Mouse (Mus musculus) ES-Bruce4 (cell line): ENCODE results near the gene Nr2c2. TPM values are rescaled to one million over a fixed set of nuclear protein-coding genes. Genes with fewer than 3 reads are reported as not detected.

Source experiments
- H3K27ac ChIP-seq: 2 replicates; pipeline ENCODE4 v1.5.1; 2012; ENCODE audit warnings: low read length, inconsistent platforms; ENCODE audit not compliant: insufficient read depth
- H3K27me3 ChIP-seq: 2 replicates; pipeline ENCODE4 v1.6.1; 2012; ENCODE audit warnings: mild to moderate bottlenecking, low read length, inconsistent platforms; ENCODE audit not compliant: control insufficient read depth, poor library complexity, insufficient read depth, severe bottlenecking
- H3K36me3 ChIP-seq: 2 replicates; pipeline ENCODE4 v1.6.1; 2012; ENCODE audit warnings: inconsistent platforms, mild to moderate bottlenecking, low read length, moderate library complexity; ENCODE audit not compliant: control insufficient read depth, poor library complexity, insufficient read depth, severe bottlenecking
- H3K4me1 ChIP-seq: one replicate; pipeline ENCODE4 v1.8.1; 2011; ENCODE audit warnings: low read length; ENCODE audit not compliant: control insufficient read depth, insufficient read depth
- H3K4me3 ChIP-seq: 2 replicates; pipeline ENCODE4 v1.5.1; 2011; ENCODE audit warnings: low read depth, mild to moderate bottlenecking, low read length
- H3K9ac ChIP-seq: 2 replicates; pipeline ENCODE4 v1.6.1; 2012; ENCODE audit warnings: low read depth, mild to moderate bottlenecking, inconsistent platforms; ENCODE audit not compliant: poor library complexity, severe bottlenecking
- H3K9me3 ChIP-seq: replicated peaks from 2 replicates; pipeline ENCODE4 v1.6.1; 2012; ENCODE audit warnings: mild to moderate bottlenecking, low read length, inconsistent platforms; ENCODE audit not compliant: control insufficient read depth, poor library complexity, insufficient read depth, severe bottlenecking
- CTCF ChIP-seq: IDR thresholded peaks from one replicate; pipeline ENCODE4 v1.8.1; 2011; ENCODE audit warnings: low read depth, low read length
- EP300 ChIP-seq: IDR thresholded peaks from 2 replicates; pipeline ENCODE4 v1.6.1; 2011; ENCODE audit warnings: low read depth, low read length; ENCODE audit not compliant: insufficient read depth
- POLR2A ChIP-seq: IDR thresholded peaks from one replicate; pipeline ENCODE4 v1.8.1; 2011; ENCODE audit warnings: low read length; ENCODE audit not compliant: insufficient read depth
- polyA plus RNA-seq: library from polyadenylated mRNA; stranded (reverse); fragments of >200 nt; gene quantifications from 2 replicates; pipeline ENCODE4 v1.2.4, GENCODE M21; 2011; ENCODE audit warnings: low read depth; ENCODE audit not compliant: missing spikeins, insufficient read depth, insufficient read length

Nr2c2 gene
- polyA plus RNA-seq, 1 experiment: 31.7 TPM

DNA sequence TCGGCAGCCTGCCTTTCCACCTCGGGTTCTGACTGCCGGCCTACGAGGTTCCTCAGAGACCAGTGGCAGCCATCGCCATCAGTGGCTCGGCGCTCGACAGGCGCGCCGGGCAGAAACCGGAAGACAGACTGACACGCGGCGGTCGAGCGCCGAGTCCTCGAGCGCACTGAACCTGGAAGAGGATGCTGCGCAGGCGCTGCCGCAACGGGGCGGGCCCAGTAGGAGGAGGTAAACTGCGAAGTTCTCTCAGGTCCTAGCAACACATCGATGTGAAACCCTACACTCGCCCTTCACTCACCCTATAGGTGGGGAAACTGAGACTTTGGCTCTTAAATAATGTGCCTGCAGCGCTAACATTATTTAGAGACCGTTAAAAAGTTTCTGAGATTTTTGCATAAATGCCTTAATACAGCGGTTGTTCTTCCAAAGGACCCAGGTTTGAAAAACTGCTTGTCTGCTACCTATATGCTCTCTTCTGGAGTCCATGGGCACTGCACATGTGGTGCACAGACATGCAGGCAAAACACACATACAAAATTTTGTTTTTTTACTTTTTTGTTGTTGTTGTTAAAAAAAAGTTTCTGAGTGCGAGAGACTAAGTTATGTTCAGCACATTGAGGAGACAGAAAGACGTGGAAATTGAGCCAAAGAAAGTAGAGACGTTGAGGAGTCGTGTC is 123.7 kb downstream of the Nr2c2 start, which contains the start of gene Rbsn:
Gene Rbsn, minus strand, starts transcription at position 153 of the 677 bp plus-strand sequence.
- Histone ChIP-seq H3K9ac (peak within 1 kb of the TSS; percentile 87), H3K27me3 (no peaks in the 10 kb centered on the region), H3K9me3 (no peaks in the 10 kb centered on the region), H3K4me1 (no peaks in the 10 kb centered on the region), H3K4me3 (peak within 1 kb of the TSS; percentile 99), H3K27ac (no peak within 1 kb of the TSS), H3K36me3 (no peaks in the 10 kb centered on the region)
- TF ChIP-seq POLR2A: peak; percentile 13
- TF ChIP-seq EP300: no peak
- TF ChIP-seq CTCF: no peak

DNA sequence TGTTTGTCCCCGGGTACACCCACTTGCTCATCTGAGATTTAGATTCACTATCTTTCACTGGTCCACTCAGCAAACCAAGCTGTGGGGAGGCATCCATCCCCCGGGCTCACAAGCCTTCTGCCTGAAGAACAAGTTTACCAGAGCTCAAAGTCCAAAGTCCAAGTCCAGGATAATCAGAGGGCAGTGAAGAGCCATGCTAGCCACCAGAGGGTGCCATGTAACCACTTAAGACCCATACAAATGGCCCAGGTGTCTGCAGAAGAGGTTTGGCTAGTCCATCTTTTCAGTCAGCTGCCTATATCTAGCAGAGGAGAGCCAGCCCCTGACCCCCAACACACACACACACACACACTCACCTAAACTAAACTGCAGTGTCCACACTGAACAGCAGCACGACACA is 128.3 kb downstream of the Nr2c2 start:
- H3K9ac ChIP-seq: no peak overlapping the region
- no peaks in the 10 kb centered on the region for H3K9me3 ChIP-seq
- peak; percentile 64 for TF ChIP-seq CTCF
- no peak for TF ChIP-seq EP300
- no peaks in the 10 kb centered on the region for H3K4me1 ChIP-seq
- H3K36me3 ChIP-seq: no peaks in the 10 kb centered on the region
- no peaks in the 10 kb centered on the region for H3K27me3 ChIP-seq
- no peak overlapping the region for H3K4me3 ChIP-seq
- no peak overlapping the region for H3K27ac ChIP-seq

DNA sequence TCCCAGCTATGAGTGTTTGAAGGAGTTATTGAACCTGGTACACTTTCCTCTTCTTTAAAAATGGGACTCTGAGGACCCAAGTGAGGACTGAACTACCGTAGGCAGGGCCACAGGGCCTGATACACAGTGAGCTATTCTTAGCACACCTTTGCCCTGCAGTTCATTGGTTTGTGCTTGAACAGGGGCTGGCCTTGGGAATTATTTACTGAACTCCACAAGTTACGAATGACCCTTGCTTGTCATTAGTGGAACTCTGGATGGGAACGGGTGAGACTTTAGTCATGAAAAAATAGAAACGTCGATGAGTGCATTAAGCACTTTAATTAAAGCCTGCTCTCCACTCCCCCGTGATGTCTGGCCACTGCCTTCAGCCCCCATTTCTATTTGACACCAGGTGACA is 130.4 kb downstream of the Nr2c2 start:
- Histone ChIP-seq H3K9me3 (no peaks in the 10 kb centered on the region), H3K9ac (no peak overlapping the region), H3K4me3 (no peak overlapping the region), H3K27me3 (no peaks in the 10 kb centered on the region), H3K36me3 (no peaks in the 10 kb centered on the region), H3K27ac (no peak overlapping the region), H3K4me1 (no peaks in the 10 kb centered on the region)
- TF ChIP-seq POLR2A: no peak
- TF ChIP-seq EP300: no peak
- TF ChIP-seq CTCF: no peak

DNA sequence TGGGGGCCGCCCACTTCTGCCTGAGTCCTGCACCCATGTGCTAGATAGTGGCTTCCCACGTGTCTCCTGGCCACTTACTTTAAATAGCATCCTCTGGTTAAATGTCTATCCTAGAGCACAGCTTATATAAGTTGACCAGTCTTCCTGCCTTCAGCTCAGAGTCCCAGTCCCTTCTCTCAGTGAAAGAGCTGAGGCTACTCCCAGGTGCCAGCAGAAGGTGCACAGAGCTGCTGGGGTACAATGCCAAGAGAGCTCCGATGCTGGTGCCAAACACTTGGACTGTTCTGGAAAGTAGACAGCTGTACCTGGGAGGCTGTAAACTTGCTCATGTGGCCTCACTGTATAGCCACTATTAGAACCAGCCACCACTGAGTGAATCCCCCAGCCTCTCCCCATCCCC is 130.8 kb downstream of the Nr2c2 start:
- H3K36me3 ChIP-seq: no peaks in the 10 kb centered on the region
- H3K9ac ChIP-seq: no peak overlapping the region
- H3K4me3 ChIP-seq: no peak overlapping the region
- no peaks in the 10 kb centered on the region for H3K9me3 ChIP-seq
- TF ChIP-seq EP300: no peak
- no peak for TF ChIP-seq POLR2A
- no peak for TF ChIP-seq CTCF
- no peaks in the 10 kb centered on the region for H3K27me3 ChIP-seq
- no peak overlapping the region for H3K27ac ChIP-seq
- H3K4me1 ChIP-seq: no peaks in the 10 kb centered on the region

Other genes starting within 250 kb of the Nr2c2 start
- gene Ccdc174, start 213.3 kb upstream of the Nr2c2 start, polyA plus RNA-seq: 20.1 and 21.5 TPM in 2 replicates
- 0.73 and 1.4 TPM in 2 replicates for gene 4930590J08Rik, start 188.6 kb upstream of the Nr2c2 start, polyA plus RNA-seq
- gene Fgd5, start 112.5 kb upstream of the Nr2c2 start, polyA plus RNA-seq: 4.1 and 5.1 TPM in 2 replicates
- gene Mrps25, start 92.6 kb downstream of the Nr2c2 start, polyA plus RNA-seq: 72.0 and 74.3 TPM in 2 replicates
- gene Rbsn, start 123.5 kb downstream of the Nr2c2 start, polyA plus RNA-seq: 11.9 and 16.7 TPM in 2 replicates
- 150 and 163 TPM in 2 replicates for gene Trh, start 153.3 kb downstream of the Nr2c2 start, polyA plus RNA-seq